Mouse (Mus musculus) MEL (cell line): ENCODE data around the gene Ube3b. TPM values are rescaled to one million over a fixed set of nuclear protein-coding genes. Genes with fewer than 3 reads are reported as not detected.

ENCODE experiments used
- DNase-seq: peaks from one replicate; pipeline ENCODE4 v3.0.0; 2011; ENCODE audit warnings: low read depth, low spot score
- H3K27ac ChIP-seq: 2 replicates; pipeline ENCODE4 v1.5.1; 2012; ENCODE audit warnings: low read depth, mild to moderate bottlenecking, control low read depth, low read length, moderate library complexity; ENCODE audit not compliant: control insufficient read depth
- H3K27me3 ChIP-seq, 2 experiments: fragments of 150-350 bp in 1 of 2; sonication (generic) in 1 of 2; 2 replicates each; pipeline ENCODE4 v1.6.1; 2012; ENCODE audit warnings: low read length in 2 of 2, mild to moderate bottlenecking in 2 of 2, improper control_type of control experiment in 1 of 2, moderate library complexity in 1 of 2; ENCODE audit not compliant: insufficient read depth in 2 of 2, control insufficient read depth in 1 of 2
- H3K36me3 ChIP-seq, 2 experiments: 2 replicates each; pipeline ENCODE4 v1.6.1; 2012 to 2014; ENCODE audit warnings: low read length in 2 of 2, improper control_type of control experiment in 1 of 2, inconsistent platforms in 1 of 2, mild to moderate bottlenecking in 1 of 2; ENCODE audit not compliant: insufficient read depth in 2 of 2, control insufficient read depth in 1 of 2
- H3K4me1 ChIP-seq, 2 experiments: fragments of 150-350 bp in 1 of 2; sonication (generic) in 1 of 2; 2 replicates each; pipeline ENCODE4 v1.6.1; 2012; ENCODE audit warnings: low read length in 2 of 2, improper control_type of control experiment in 1 of 2, mild to moderate bottlenecking in 1 of 2; ENCODE audit not compliant: insufficient read depth in 2 of 2, control insufficient read depth in 1 of 2
- H3K4me3 ChIP-seq, 2 experiments: fragments of 150-350 bp in 1 of 2; sonication (generic) in 1 of 2; 2 replicates each; pipeline ENCODE4 v1.5.1; 2012; ENCODE audit warnings: low read depth in 2 of 2, low read length in 2 of 2, mild to moderate bottlenecking in 2 of 2, moderate library complexity in 2 of 2, control low read depth in 1 of 2, improper control_type of control experiment in 1 of 2; ENCODE audit not compliant: control insufficient read depth in 1 of 2, insufficient read depth in 1 of 2
- H3K79me2 ChIP-seq: 2 replicates; pipeline ENCODE4 v1.6.1; 2012; ENCODE audit warnings: mild to moderate bottlenecking, low read length, moderate library complexity; ENCODE audit not compliant: control insufficient read depth, poor library complexity, insufficient read depth
- H3K9ac ChIP-seq: 2 replicates; pipeline ENCODE4 v1.6.1; 2012; ENCODE audit warnings: low read depth, mild to moderate bottlenecking, control low read depth, low read length, moderate library complexity; ENCODE audit not compliant: control insufficient read depth, poor library complexity, severe bottlenecking
- H3K9me3 ChIP-seq: fragments of 150-350 bp; sonication (generic); replicated peaks from 2 replicates; pipeline ENCODE4 v1.6.1; 2012; ENCODE audit warnings: mild to moderate bottlenecking, low read length, improper control_type of control experiment, moderate library complexity; ENCODE audit not compliant: insufficient read depth
- BHLHE40 ChIP-seq: IDR thresholded peaks from 2 replicates; pipeline ENCODE4 v1.6.1; 2012; ENCODE audit warnings: low read depth, mild to moderate bottlenecking, inconsistent platforms, low read length, improper control_type of control experiment, borderline replicate concordance
- CHD1 ChIP-seq: IDR thresholded peaks from 2 replicates; pipeline ENCODE4 v1.6.1; 2012; ENCODE audit warnings: low read depth, mild to moderate bottlenecking, inconsistent platforms, low read length, improper control_type of control experiment
- CHD2 ChIP-seq: IDR thresholded peaks from 2 replicates; pipeline ENCODE4 v1.6.1; 2011; ENCODE audit warnings: low read length, improper control_type of control experiment
- CTCF ChIP-seq, 3 experiments: IDR thresholded peaks in 2 of 3; conservative IDR thresholded peaks in 1 of 3; 2 replicates each; pipeline ENCODE4 v1.5.1; 2011 to 2012; ENCODE audit warnings: low read length in 3 of 3, low read depth in 2 of 3, mild to moderate bottlenecking in 2 of 3, improper control_type of control experiment in 1 of 3, inconsistent platforms in 1 of 3, mixed read lengths in 1 of 3, moderate library complexity in 1 of 3; ENCODE audit not compliant: control insufficient read depth in 1 of 3, insufficient read depth in 1 of 3, poor library complexity in 1 of 3, severe bottlenecking in 1 of 3
- E2F4 ChIP-seq: IDR thresholded peaks from 2 replicates; pipeline ENCODE4 v1.6.1; 2011; ENCODE audit warnings: low read depth, low read length, improper control_type of control experiment, borderline replicate concordance
- EP300 ChIP-seq, 2 experiments: IDR thresholded peaks; 2 replicates each; pipeline ENCODE4 v1.6.1; 2011; ENCODE audit warnings: improper control_type of control experiment in 2 of 2, low read length in 2 of 2, low read depth in 1 of 2, mild to moderate bottlenecking in 1 of 2
- ETS1 ChIP-seq: IDR thresholded peaks from 2 replicates; pipeline ENCODE4 v1.6.1; 2012; ENCODE audit warnings: low read depth, mild to moderate bottlenecking, inconsistent platforms, low read length, improper control_type of control experiment, moderate library complexity
- GABPA ChIP-seq: IDR thresholded peaks from 2 replicates; pipeline ENCODE4 v1.6.1; 2012; ENCODE audit warnings: low read depth, mild to moderate bottlenecking, inconsistent platforms, low read length, improper control_type of control experiment, moderate library complexity
- GATA1 ChIP-seq: IDR thresholded peaks from 2 replicates; pipeline ENCODE4 v1.6.1; 2011; ENCODE audit warnings: low read depth, low read length, improper control_type of control experiment
- HCFC1 ChIP-seq: IDR thresholded peaks from 2 replicates; pipeline ENCODE4 v1.6.1; 2012; ENCODE audit warnings: low read depth, mild to moderate bottlenecking, inconsistent platforms, low read length, improper control_type of control experiment, moderate library complexity
- JUND ChIP-seq: IDR thresholded peaks from 2 replicates; pipeline ENCODE4 v1.6.1; 2011; ENCODE audit warnings: low read depth, mild to moderate bottlenecking, improper control_type of control experiment, low read length
- MAFK ChIP-seq: IDR thresholded peaks from 2 replicates; pipeline ENCODE4 v1.6.1; 2011; ENCODE audit warnings: low read depth, mild to moderate bottlenecking, low read length, improper control_type of control experiment, borderline replicate concordance
- MAX ChIP-seq: IDR thresholded peaks from 2 replicates; pipeline ENCODE4 v1.6.1; 2011; ENCODE audit warnings: low read length, improper control_type of control experiment
- MAZ ChIP-seq: IDR thresholded peaks from 2 replicates; pipeline ENCODE4 v1.6.1; 2012; ENCODE audit warnings: low read depth, mild to moderate bottlenecking, inconsistent platforms, low read length, improper control_type of control experiment
- MEF2A ChIP-seq: IDR thresholded peaks from 2 replicates; pipeline ENCODE4 v1.6.1; 2014; ENCODE audit warnings: low read depth, mild to moderate bottlenecking, inconsistent platforms, low read length, improper control_type of control experiment; ENCODE audit not compliant: poor library complexity, insufficient replicate concordance, severe bottlenecking; ENCODE audit errors: extremely low read depth
- MXI1 ChIP-seq: IDR thresholded peaks from 2 replicates; pipeline ENCODE4 v1.6.1; 2011; ENCODE audit warnings: mild to moderate bottlenecking, low read depth, low read length, improper control_type of control experiment
- MYB ChIP-seq: IDR thresholded peaks from 2 replicates; pipeline ENCODE4 v1.6.1; 2011; ENCODE audit warnings: mild to moderate bottlenecking, low read depth, low read length, improper control_type of control experiment
- MYC ChIP-seq: IDR thresholded peaks from 2 replicates; pipeline ENCODE4 v1.6.1; 2011; ENCODE audit warnings: low read depth, mild to moderate bottlenecking, low read length, improper control_type of control experiment, moderate library complexity
- NELFE ChIP-seq: IDR thresholded peaks from 2 replicates; pipeline ENCODE4 v1.6.1; 2011; ENCODE audit warnings: low read depth, low read length, improper control_type of control experiment
- NRF1 ChIP-seq: IDR thresholded peaks from 2 replicates; pipeline ENCODE4 v1.6.1; 2014; ENCODE audit warnings: low read depth, mild to moderate bottlenecking, inconsistent platforms, low read length, improper control_type of control experiment, moderate library complexity; ENCODE audit not compliant: poor library complexity, insufficient read depth, severe bottlenecking
- POLR2A ChIP-seq, 2 experiments: IDR thresholded peaks; 2 replicates each; pipeline ENCODE4 v1.6.1; 2011 to 2012; ENCODE audit warnings: low read length in 2 of 2, mild to moderate bottlenecking in 2 of 2, control low read depth in 1 of 2, improper control_type of control experiment in 1 of 2, low read depth in 1 of 2, moderate library complexity in 1 of 2; ENCODE audit not compliant: control insufficient read depth in 1 of 2, insufficient read depth in 1 of 2, poor library complexity in 1 of 2
- POLR2AphosphoS2 ChIP-seq: IDR thresholded peaks from 2 replicates; pipeline ENCODE4 v1.6.1; 2011; ENCODE audit warnings: low read length, improper control_type of control experiment
- POLR2AphosphoS5 ChIP-seq: IDR thresholded peaks from 2 replicates; pipeline ENCODE4 v1.6.1; 2012; ENCODE audit warnings: low read depth, borderline replicate concordance, mild to moderate bottlenecking, inconsistent platforms, low read length, moderate library complexity, mixed read lengths
- RAD21 ChIP-seq: IDR thresholded peaks from 2 replicates; pipeline ENCODE4 v1.6.1; 2011; ENCODE audit warnings: mild to moderate bottlenecking, low read depth, low read length, improper control_type of control experiment
- RCOR1 ChIP-seq: IDR thresholded peaks from 2 replicates; pipeline ENCODE4 v1.6.1; 2012; ENCODE audit warnings: low read depth, mild to moderate bottlenecking, inconsistent platforms, low read length, improper control_type of control experiment
- SIN3A ChIP-seq: IDR thresholded peaks from 2 replicates; pipeline ENCODE4 v1.6.1; 2012; ENCODE audit warnings: low read length, improper control_type of control experiment, inconsistent platforms
- SMC3 ChIP-seq: IDR thresholded peaks from 2 replicates; pipeline ENCODE4 v1.6.1; 2011; ENCODE audit warnings: low read depth, low read length, improper control_type of control experiment
- TCF12 ChIP-seq: IDR thresholded peaks from 2 replicates; pipeline ENCODE4 v1.6.1; 2014; ENCODE audit warnings: low read depth, mild to moderate bottlenecking, inconsistent platforms, low read length, improper control_type of control experiment, moderate library complexity
- UBTF ChIP-seq: IDR thresholded peaks from 2 replicates; pipeline ENCODE4 v1.6.1; 2012; ENCODE audit warnings: low read depth, mild to moderate bottlenecking, inconsistent platforms, low read length, improper control_type of control experiment, moderate library complexity, borderline replicate concordance; ENCODE audit not compliant: insufficient read depth
- USF1 ChIP-seq: IDR thresholded peaks from 2 replicates; pipeline ENCODE4 v1.6.1; 2014; ENCODE audit warnings: low read depth, mild to moderate bottlenecking, inconsistent platforms, low read length, improper control_type of control experiment, moderate library complexity
- USF2 ChIP-seq, 2 experiments: IDR thresholded peaks; 2 replicates each; pipeline ENCODE4 v1.6.1; 2011 to 2012; ENCODE audit warnings: improper control_type of control experiment in 2 of 2, low read length in 2 of 2, borderline replicate concordance in 1 of 2, inconsistent platforms in 1 of 2, low read depth in 1 of 2, mild to moderate bottlenecking in 1 of 2; ENCODE audit not compliant: insufficient read depth in 1 of 2
- ZC3H11A ChIP-seq: IDR thresholded peaks from 2 replicates; pipeline ENCODE4 v1.6.1; 2012; ENCODE audit warnings: low read depth, mild to moderate bottlenecking, inconsistent platforms, low read length, improper control_type of control experiment
- ZKSCAN1 ChIP-seq: IDR thresholded peaks from 2 replicates; pipeline ENCODE4 v1.6.1; 2012; ENCODE audit warnings: low read depth, mild to moderate bottlenecking, inconsistent platforms, low read length, improper control_type of control experiment, moderate library complexity
- ZMIZ1 ChIP-seq: IDR thresholded peaks from 2 replicates; pipeline ENCODE4 v1.6.1; 2012; ENCODE audit warnings: low read depth, mild to moderate bottlenecking, inconsistent platforms, low read length, improper control_type of control experiment, moderate library complexity
- ZNF384 ChIP-seq: IDR thresholded peaks from 2 replicates; pipeline ENCODE4 v1.6.1; 2012; ENCODE audit warnings: low read depth, mild to moderate bottlenecking, inconsistent platforms, low read length, improper control_type of control experiment
- polyA plus RNA-seq, 2 experiments: library from polyadenylated mRNA; stranded (reverse) in 1 of 2; unstranded in 1 of 2; fragments of >175 nt in 1 of 2; fragments of >200 nt in 1 of 2; gene quantifications; 2 replicates each; pipeline versions ENCODE4 v1.2.1 to v1.2.4; 2012; ENCODE audit warnings: low replicate concordance in 2 of 2, low read depth in 1 of 2; ENCODE audit not compliant: insufficient read length in 2 of 2, insufficient read depth in 1 of 2, missing spikeins in 1 of 2
- total RNA-seq: library from RNA; depleted of rRNA; stranded (reverse); fragments of 300-350 nt; gene quantifications from 2 replicates; pipeline ENCODE4 v1.2.3, GENCODE M21; 2012

Ube3b gene
- total and polyA plus RNA-seq, 3 experiments: 21.8 to 150 (median 45.4) TPM

DNA sequence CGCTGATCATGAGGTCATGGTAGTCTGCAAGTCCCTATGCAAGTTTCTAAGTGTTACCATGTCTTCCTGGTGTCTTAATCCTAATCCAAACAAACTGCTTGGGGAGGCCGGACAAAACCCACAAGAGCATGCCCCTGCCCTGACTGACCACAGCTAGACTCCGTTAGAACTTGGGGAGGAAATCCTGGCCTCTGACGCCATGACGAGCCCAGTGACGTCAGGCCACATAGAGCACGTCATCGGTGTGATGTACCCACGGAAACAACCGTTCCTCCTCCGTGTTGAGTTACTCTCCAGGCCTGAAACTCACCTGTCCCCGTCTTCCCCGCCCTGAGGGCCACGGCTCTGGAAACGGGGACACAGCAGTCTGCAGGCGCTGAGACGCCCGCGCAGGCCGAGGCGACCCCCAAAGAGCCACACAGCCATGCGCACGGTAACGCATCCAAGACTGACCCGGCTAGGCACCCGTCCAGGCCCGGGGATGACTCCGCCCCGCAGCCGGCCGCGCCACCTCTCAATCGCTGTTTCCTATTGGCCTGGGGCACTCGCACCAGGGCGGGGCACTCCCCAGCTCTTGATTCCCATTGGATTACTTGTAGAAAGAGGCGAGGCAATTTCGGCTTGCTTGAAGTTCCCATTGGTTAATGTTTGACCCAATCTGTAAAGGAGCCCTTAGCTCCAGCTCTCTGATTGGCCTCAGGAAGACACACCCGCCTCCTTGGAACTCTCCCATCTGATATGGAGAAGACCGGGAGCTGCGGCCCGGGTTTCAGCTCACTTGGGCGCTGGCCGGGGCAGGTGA is 63.4 kb downstream of the Ube3b start, which contains the start of the genes Mmab and Mvk:
Gene Mmab (minus strand): TSS at position 495 of the 802 bp plus-strand sequence.
Gene Mvk (plus strand): TSS at position 704 of the 802 bp plus-strand sequence.
- Histone ChIP-seq H3K79me2 (no peaks in the 10 kb centered on the region; the same call in 1 of the 2 replicates), H3K4me3 (peak within 1 kb of the TSS; percentile 78 to 89), H3K36me3 (peaks cover 0 to 2% of the 10 kb centered on the region in 2 experiments; a peak in 1 of 4 replicates), H3K9me3 (no peaks in the 10 kb centered on the region), H3K9ac (peak within 1 kb of the TSS; percentile 84), H3K27ac (0 out of 2 replicates have a peak within 1 kb of the TSS, but pooled peaks have one; percentile 36), H3K4me1 (peaks cover 0 to 2% of the 10 kb centered on the region in 2 experiments; a peak in 2 of 4 replicates), H3K27me3 (no peaks in the 10 kb centered on the region)
- peak; percentile 99 for DNase-seq
- TF ChIP-seq MYB (peak; percentile 56), ZKSCAN1 (no peak), GABPA (peak; percentile 90; the same call in 1 of the 2 replicates), POLR2AphosphoS5 (no peak), USF2 (IDR thresholded peaks at IDR 0.05; ENCODE audit: borderline replicate concordance in 1 of 2, insufficient read depth in 1 of 2, low read depth in 1 of 2, low read length in 2 of 2) (no peak), ZMIZ1 (peak; percentile 92), MAX (peak; percentile 36; the same call in 1 of the 2 replicates), NRF1 (peak; percentile 66), NELFE (peak; percentile 39), MEF2A (no peak), JUND (no peak), CTCF (IDR thresholded peaks at IDR 0.05 in 2 of 3, conservative IDR thresholded peaks at IDR 0.05 in 1 of 3; ENCODE audit: control insufficient read depth in 1 of 3, insufficient read depth in 1 of 3, low read depth in 2 of 3, low read length in 3 of 3, poor library complexity in 1 of 3, severe bottlenecking in 1 of 3) (no peak), BHLHE40 (no peak), GATA1 (peak; percentile 81), ZC3H11A (no peak), MAFK (no peak), EP300 (IDR thresholded peaks at IDR 0.05; ENCODE audit: low read depth in 1 of 2, low read length in 2 of 2) (peak in 1 of 2 experiments; percentile 12; a peak in 1 of 4 replicates), HCFC1 (peak; percentile 87), SIN3A (no peak), MXI1 (no peak), ETS1 (peak; percentile 65; the same call in 1 of the 2 replicates), MAZ (no peak), TCF12 (peak; percentile 74), SMC3 (no peak), UBTF (0 out of 2 replicates have a peak, but pooled peaks have one; percentile 66), ZNF384 (no peak), MYC (peak; percentile 72), USF1 (no peak), CHD1 (no peak), RAD21 (no peak), CHD2 (peak; percentile 79), RCOR1 (peak; percentile 35; the same call in 1 of the 2 replicates), POLR2A (IDR thresholded peaks at IDR 0.05; ENCODE audit: control insufficient read depth in 1 of 2, insufficient read depth in 1 of 2, low read depth in 1 of 2, low read length in 2 of 2, poor library complexity in 1 of 2) (peak; percentile 12 to 89; a peak in 3 of 4 replicates), POLR2AphosphoS2 (peak; percentile 58), E2F4 (0 out of 2 replicates have a peak, but pooled peaks have one; percentile 12)
